Mouse (Mus musculus) kidney, adult 9 months (tissue): ENCODE measurements around the gene Scgb1c1.

Experiments
- DNase-seq: peaks from one replicate; pipeline ENCODE4 v3.0.0; 2022

The Scgb1c1 gene

GRCm38 (mm10) chr7:140845683-140846082, 336 bp downstream of the Scgb1c1 start:
- DNase-seq = no peak

GRCm38 (mm10) chr7:140846676-140847075, 1.3 kb downstream of the Scgb1c1 start:
- DNase-seq = no peak

DNA sequence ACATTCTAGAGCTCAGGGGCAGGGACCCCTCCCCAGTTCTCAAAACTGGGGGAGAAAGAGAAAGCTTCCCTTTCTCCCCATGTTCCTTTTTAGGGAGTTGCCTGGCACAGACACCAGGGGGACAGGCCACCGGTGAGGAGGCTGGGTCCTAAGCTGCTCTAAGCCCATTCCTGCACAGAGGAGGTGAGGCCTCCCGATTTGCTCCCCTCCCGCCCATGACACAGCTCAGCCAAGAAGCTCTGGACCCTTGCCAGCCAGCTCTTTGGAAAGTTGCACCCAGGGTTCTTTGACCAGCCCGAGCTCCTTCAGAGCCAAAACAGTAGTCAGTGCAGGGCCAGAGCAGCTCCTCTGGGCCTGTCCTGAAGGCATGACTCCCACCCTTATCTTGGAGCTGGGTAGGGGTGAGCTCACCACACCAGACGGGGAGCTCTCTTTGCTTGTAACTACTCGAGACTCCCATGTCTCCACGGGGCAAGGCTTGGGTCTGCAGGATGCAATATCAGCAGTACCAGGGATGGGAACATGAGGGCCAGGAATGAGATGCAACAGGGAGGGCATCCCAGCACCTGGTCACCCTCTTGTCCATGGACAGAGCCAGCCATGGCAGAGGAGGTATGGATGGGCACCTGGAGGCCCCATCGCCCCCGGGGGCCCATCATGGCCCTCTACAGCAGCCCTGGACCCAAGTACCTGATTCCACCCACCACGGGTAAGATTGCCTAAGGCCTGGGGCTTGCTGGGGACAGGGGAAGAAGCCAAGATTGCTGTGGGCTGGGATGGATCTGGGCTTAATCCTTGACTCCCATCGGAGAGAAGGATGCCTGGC, 2.6 kb downstream of the Scgb1c1 start, which contains the start of gene Odf3:
Gene Odf3, plus strand, starts transcription at position 51 of the 826 bp plus-strand sequence.
- DNase-seq = peak; percentile 64

DNA sequence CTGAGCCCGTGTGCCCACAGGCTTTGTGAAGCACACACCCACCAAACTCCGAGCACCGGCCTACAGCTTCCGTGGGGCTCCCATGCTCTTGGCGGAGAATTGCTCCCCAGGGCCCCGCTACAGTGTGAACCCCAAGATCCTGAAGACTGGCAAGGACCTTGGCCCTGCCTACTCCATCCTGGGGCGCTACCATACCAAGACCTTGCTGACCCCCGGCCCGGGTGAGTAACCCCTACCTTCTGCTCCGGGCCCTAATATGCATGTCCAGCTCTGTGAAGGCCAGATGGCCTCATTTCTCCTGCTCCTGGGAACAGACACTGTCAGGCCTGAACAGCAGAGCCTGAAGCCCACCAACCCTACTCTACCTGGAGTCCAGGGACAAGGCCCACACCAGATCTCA, 3.2 kb downstream of the Scgb1c1 start:
- no peak for DNase-seq

DNA sequence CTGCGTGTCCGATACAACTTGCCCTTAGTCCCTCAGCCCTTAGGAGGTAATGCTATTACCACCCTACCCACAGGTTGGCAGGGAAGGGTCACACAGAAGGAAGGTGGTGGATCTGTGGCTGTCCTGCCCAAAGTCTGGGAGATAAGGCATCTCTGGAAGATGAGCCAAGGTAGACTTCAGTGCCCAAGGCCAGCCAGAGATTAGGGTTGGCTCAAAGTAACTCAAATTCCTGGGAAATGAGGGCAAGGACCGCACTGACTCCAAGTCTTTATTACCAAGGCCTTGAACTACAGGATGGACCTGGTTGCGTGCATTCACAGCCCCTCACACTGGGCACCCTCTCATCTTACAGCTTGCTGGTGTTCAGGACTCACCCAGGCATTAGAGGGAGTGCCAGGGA, 6.6 kb downstream of the Scgb1c1 start:
- no peak for DNase-seq

GRCm38 (mm10) chr7:140853386-140853785, 8.0 kb downstream of the Scgb1c1 start:
- peak; percentile 74 for DNase-seq

DNA sequence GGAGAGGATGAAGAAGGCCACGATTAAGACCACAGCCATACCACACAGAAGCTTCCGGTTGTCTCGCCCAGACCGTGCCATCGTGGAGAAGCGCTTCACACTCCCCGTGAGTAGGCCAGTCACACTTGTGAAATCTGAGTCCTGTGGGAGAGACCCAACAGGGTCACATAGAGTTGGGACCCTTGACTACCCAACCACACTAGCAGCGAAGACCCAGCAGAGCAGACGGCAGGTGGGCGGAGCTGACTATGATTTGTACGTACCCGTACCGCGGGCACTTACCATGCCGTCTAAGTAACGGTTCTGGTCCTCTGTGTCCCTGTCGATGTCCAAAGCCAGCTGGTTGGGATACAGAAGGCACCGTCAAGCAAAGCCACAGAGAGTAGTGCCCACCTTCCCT, 9.1 kb downstream of the Scgb1c1 start:
- no peak for DNase-seq

DNA sequence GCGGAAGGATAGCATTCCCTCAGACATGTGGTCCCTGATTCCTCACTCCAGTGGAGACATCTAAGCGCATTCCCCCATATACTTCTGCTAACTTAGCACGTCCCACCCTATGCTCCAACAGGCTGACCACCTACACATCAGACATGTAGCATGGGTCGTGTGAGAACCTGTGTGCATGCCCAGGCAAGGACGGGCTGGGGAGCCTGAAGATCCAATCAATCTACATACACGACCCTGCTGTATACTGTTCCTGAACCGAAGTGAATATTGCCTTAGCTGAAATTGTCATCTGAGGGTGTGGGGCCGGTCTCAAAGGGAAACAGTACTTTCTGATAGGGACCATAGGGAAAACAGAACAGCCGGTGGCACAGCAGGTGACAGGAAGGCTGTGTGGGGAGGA, 9.8 kb downstream of the Scgb1c1 start:
- no peak for DNase-seq

DNA sequence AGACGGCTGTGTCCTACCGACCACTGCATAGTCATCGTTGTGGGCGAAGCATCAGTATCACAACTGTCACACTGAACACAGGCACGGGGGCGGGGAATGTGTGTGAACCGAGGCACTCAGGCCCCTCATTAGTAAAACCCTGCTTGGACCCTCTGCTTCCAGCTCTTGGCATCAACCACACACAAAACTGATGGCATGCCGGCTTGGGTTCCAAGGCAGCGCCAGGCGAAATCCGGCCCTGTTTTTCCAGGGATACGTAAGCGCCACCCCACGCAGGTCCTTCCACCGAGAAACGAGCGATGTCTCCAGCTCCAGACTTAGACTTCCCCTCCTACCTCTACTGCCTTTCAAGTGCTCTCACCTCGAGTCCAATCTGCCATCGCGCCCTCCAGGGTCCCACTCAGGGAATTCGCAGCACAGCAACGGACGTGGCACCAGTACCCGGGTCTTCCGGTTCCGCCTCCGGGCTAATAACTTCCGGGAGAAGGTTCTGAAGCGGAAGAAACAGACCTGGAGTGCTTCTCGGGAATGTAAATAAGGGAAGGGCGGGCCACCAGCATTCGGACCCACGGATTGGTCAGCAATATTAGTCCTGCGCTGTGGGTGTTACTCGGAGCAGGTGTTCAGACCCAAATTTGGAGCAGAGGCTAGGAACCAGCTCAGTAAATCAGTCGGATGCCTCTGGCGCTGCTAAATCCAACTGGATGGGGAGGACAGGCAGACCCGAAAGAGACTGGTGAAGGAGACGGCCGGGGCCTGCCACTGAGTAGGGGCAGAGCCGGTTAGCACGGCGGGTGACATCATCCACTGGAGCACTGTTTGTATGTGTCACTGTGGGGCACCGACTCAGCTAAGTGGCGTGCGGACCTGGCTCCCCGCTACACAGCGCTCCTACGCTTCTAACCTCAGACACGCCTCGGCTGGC, 10.8 kb downstream of the Scgb1c1 start, which contains the start of gene Gm45785:
Gene Gm45785, minus strand, starts transcription at position 472 of the 925 bp plus-strand sequence.
- DNase-seq = peak; percentile 95

- peak; percentile 92 for DNase-seq
Measured at GRCm38 (mm10) chr7:140856785-140857549, 11.6 kb downstream of the Scgb1c1 start, which contains the start of gene Ric8a. Gene Ric8a (plus strand): TSS chr7:140856957.

DNA sequence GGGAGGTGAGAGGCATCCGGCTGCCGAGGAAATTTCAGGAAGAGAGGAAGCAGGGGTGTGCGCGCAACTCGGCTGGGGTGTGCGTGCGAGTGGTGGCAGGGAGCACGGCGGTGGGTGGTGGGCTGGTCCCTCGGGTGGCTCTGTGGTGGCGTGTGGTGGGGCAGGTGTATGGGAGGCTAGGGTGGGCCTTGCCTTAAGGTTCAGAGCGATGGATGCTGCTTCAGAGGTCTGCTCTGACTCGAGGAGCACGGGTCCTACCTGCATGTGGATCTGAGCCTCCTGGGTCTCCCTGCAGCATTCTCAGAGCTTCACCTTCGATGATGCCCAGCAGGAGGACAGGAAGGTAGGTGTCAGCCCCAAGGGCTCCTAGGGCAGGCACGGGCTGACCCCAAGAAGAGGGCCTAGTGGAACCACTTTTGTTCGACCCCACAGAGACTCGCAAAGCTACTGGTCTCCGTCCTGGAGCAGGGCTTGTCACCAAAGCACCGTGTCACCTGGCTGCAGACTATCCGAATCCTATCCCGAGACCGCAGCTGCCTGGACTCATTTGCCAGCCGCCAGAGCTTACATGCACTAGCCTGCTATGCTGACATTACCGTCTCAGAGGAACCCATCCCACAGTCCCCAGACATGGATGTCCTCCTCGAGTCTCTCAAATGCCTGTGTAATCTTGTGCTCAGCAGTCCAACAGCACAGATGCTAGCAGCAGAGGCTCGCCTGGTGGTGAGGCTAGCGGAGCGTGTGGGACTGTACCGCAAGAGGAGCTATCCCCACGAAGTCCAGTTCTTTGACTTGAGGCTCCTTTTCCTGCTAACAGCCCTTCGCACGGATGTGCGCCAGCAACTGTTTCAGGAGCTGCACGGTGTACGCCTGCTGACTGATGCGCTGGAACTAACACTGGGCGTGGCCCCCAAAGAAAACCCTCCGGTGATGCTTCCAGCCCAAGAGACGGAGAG, 12.5 kb downstream of the Scgb1c1 start, which contains the start of gene Bet1l:
Gene Bet1l, minus strand, starts transcription at position 28 of the 956 bp plus-strand sequence.
- no peak for DNase-seq

DNA sequence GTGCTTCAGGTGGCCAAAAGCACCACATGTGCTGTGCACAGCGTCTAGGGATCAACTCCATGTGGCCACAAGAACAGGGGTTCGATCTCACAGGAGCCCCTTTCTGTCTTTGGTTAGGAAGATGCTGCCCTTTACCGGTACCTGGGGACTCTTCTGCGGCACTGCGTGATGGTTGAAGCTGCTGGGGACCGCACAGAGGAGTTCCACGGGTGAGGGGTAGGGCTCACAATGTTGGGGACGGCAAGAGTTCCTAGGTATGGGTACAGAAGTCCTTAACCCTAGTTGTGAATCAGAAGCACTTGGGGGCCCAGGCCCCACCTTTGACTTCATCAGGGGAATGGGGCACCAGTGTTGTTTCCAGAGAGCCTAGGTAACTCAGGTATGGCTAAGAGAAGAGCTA, 13.4 kb downstream of the Scgb1c1 start:
- DNase-seq = no peak

GRCm38 (mm10) chr7:140859997-140860396, 14.7 kb downstream of the Scgb1c1 start:
- no peak for DNase-seq

DNA sequence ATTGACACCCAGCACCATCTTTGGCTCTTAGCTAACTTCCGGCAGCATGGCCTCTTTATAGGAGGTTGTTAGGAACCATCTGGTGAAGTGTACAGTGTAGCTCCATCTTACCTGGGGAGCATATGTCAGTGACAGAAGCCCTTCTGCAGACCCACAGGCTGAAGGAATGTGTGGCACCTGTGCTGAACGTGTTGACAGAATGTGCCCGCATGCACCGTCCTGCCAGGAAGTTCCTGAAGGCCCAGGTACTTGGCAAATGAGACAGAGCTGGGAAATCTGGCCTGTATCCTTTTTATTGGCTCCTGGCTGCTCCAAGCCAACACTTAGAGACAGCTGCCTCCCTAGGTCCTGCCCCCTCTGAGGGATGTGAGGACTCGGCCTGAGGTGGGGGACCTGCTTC, 15.4 kb downstream of the Scgb1c1 start:
- no peak for DNase-seq

- DNase-seq = no peak
Measured at GRCm38 (mm10) chr7:140864761-140865160, 19.4 kb downstream of the Scgb1c1 start.

- no peak for DNase-seq
Measured at GRCm38 (mm10) chr7:140874224-140874623, 28.9 kb downstream of the Scgb1c1 start.

DNA sequence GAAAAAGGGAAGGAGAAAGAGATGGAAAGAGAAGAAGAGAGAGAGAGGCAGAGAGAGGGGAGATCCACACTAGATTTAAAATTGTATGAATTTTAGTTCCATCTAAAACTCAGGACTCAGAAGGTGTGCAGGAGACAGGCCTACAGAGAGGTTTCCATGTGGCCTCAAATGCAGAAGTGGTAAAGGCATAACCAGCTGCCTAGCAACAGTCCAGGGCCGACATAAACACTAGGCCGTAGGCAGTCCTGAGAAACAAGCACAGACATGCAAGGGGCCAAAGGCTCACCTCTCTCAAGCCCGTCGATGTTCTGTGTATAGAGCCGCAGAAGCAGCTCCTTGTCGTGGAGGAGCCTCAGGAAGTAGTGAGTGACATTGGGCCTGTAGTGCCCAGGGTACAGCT, 32.0 kb downstream of the Scgb1c1 start:
- DNase-seq = no peak

DNA sequence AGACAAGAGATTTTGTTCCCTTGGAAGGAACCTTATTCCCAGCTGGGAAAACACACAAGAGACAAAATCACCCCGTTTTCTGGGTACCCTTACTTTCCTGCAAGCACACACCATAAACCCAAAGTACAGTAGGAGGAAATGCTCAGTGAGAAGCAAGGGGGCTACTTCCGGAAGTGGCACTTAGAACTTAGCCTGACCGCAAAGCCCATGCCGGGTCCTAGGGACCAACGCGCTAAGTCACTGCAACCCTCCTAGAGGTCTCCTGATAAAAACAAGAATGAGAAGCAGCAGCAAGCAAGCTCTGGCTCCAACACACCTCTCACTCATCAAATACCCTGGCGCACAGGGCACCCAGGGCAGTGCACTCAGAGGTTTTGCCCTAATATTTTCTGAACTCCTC, 34.0 kb downstream of the Scgb1c1 start:
- no peak for DNase-seq

DNA sequence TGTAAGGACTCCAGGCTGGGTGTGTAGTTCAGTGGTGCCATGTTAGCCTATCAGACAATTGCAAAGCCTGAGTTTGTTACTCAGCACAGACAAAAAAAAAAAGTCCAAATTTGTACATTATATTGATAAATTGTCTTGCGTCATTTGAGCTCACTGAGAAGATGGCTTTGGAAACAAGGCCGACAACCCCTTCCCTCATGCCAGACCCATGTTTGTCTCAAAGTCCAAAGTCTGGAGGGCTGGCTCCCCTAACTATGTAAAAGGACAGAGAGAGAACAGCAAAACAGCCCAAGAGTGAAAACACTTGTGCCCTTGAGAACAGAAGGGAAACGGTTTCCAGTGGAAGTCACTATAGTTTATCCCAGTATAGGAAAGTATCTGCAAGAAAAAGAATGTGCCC, 35.1 kb downstream of the Scgb1c1 start:
- DNase-seq = peak; percentile 83

DNA sequence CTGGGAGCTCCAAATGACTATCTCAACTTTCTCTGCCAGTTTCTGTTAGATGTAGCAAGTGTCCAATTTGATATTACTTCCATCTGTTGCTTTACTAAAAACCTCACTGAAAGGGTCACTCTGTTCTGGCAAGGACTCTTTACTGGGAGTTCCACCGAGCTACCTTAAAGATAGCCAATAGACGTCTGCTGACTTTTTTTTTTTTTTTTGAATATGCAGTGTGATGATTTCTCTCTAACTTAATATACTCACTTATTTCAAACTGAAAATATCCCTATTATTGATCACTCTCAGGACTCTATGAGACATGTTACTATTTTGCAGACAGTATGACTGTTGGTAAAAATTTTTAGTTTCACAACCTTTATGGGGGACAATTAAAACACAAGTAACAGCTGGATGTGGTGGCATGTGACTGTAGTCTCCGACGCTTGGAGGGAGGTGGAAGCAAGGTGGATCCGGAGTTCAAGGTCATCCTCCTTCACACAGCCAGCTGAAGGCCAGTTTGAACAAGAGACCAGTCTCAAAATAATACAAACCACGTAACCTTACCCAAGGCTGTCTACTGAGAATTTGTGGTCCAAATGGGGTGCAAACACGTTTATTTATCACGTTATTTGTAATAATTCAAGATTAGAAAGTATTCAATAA, 35.6 kb downstream of the Scgb1c1 start:
- DNase-seq = peak; percentile 66
